Mouse (Mus musculus) c-Kit-negative CD71-positive TER-119-positive erythroid progenitor cells, embryonic 14.5 days (primary cell): ENCODE measurements around the gene Hoxd13.

ENCODE experiments used
- DNase-seq: peaks from one replicate; pipeline ENCODE4 v3.0.0-alpha.2; 2013; ENCODE audit warnings: low read depth, low spot score

The Hoxd13 gene

DNA sequence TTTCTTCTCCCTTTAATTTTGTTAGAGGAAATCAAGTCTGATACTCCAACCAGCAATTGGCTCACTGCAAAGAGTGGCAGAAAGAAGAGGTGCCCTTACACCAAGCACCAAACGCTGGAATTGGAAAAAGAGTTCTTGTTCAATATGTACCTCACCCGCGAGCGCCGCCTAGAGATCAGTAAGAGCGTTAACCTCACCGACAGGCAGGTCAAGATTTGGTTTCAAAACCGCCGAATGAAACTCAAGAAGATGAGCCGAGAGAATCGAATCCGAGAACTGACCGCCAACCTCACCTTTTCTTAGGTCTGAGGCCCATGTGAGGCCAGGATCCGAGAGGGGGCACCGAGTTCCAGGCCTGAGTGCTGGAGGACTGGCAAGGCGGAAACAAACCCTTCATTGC is 26.0 kb downstream of the Hoxd13 start:
- DNase-seq = no peak

DNA sequence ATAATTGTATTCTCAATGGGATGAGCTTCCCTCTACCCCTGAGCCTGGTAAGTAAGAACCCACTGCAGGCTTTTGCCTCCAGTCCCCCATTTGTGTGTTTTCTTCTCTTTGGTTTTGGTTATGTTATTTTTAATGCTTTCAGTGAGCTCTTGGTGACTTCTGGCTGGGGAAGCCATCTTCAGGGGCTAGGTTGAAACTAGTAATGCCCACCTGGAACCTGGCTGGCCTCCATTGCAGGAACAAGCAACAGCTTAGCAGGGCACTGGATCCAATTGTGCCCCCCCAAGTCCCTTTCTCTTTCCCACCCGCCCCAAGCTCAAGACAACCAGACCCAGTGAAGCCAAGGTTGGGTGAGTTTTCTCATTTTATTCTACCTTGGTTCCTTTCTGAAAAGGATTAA is 27.3 kb downstream of the Hoxd13 start:
- no peak for DNase-seq

DNA sequence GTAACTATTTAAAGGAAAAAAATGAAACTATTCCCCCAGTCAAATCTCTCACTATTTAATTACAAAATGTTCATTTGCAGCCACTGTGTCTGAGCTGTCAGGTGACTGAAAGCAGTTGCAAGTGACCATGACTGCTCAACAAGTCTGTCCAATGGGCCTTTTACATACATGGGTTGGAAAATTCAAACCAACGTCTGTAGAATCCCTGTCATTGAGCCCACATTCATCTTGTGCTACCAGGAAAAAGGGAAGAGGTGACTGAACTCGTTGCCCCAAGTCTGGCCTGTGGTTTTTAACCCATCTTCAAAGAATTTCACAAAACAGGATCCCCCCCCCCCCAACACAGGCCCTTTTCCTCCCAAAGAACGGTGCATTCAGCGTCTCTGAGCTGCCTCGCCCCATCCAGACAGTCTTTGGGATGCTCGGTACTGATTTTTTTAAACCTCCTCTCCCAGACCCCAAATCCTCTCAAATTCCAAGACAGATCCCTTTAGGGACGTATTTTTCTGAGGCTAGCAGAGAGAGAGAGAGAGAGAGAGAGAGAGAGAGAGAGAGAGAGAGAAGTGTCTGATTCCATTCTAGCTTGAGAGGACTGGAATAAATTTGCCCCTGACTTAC is 27.8 kb downstream of the Hoxd13 start:
- DNase-seq = no peak

DNA sequence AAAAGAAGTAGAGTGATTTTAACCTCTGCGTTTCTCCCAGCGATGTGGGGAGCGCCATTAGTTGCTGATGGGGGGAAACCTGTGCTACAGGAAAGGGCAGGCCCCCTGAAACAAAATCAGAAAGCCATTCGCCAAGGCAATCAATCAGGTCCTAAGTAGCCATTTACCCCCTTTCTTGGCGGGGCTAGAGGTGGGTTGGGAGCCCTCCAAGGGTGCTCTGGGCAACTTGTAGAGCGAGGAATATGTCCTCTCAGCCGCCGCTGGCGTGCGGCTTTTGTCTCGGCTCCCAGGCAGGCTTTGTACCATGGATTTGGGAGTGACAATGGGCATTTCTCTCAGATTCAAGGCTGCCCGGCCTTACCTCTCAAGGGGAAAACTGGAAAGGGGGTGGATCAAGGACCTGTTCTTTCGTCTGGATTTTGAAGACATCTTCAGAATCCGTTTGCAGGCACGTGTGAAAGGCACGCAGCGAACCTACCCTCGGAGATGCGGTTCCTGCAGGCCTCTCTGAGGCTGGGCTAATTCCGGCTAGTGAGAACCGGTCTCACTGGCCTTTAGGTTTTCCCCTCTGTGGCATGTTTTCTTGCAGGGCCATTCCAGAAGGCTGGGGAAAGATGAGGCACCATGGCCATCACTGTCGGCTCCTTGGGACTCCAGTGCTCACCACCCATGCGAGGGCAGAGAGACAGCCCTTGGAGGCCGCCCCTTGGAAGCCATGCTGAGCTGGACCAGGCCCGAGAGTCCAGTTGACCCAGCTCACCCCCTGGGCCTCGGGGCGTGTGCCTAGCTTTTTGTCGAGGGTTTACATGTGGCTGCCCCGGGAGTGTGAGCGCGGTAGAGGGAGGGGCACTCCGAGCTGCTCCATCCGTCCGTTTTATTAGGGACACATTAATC is 28.6 kb downstream of the Hoxd13 start:
- no peak for DNase-seq

DNA sequence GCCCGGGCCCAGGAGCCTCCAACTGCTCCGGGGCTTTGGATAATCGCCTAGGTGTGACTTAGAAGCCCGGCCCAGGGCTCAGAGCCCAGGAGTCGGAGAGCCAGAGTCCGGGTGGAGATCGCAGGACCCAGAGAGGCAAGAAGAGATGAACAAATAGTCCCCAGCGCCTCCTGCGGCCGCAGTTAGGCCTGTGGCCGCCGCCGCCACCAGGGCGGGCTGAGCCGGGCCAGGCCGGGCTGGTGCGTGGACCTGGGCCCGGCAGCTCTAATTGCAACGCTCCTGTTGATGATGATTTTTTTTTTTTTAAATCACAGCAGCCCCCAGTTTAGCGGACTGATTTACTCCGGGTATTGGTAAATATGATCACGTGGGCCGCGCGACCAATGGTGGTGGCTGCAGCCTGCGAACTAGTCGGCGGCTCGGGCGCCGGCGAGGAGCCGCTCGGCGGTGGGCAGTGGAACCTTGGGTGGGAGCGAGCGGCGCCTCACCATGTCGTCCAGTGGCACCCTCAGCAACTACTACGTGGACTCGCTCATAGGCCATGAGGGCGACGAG is 29.5 kb downstream of the Hoxd13 start, which contains the start of gene Hoxd9:
Hoxd9 (plus strand) TSS at position 161 of the 555 bp plus-strand sequence.
- DNase-seq = no peak

DNA sequence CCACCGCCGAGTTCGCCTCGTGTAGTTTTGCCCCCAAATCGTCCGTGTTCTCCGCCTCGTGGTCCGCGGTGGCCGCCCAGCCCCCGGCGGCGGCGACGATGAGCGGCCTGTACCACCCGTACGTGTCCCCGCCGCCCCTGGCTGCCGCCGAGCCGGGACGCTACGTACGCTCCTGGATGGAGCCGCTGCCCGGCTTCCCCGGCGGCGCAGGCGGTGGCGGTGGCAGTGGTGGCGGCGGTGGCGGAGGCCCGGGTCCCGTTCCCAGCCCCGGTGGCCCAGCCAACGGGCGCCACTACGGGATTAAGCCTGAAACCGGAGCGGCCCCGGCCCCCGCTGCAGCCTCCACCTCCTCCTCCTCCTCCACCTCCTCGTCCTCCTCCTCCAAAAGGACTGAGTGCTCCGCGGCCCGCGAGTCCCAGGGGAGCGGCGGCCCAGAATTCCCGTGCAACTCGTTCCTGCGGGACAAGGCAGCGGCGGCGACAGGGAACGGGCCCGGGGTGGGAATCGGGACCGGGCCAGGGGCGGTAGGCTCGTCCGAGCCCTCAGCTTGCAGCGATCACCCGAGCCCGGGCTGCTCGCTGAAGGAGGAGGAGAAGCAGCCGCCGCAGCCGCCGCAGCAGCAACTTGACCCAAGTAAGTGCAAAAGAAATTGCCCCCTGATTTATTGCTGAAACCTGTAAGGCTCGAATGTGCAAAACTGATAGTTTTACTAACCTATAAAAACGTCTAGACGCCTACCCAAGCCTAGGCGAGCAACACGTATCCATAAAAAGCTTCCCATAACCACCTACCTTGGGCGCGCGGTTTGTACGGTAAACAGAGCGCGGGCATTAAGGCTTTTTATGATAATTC is 30.3 kb downstream of the Hoxd13 start:
- no peak for DNase-seq

DNA sequence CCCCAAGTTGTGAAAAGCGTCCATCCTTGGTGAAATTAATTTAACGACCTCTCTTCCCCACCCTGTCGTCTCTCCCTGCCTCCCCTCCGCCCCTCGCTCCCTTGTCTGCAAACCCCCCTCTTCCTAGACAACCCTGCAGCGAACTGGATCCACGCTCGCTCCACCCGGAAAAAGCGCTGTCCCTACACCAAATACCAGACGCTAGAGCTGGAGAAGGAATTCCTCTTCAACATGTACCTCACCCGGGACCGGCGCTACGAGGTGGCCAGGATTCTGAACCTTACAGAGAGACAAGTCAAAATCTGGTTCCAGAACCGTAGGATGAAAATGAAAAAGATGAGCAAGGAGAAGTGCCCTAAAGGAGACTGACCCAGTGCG is 30.9 kb downstream of the Hoxd13 start:
- DNase-seq = no peak

DNA sequence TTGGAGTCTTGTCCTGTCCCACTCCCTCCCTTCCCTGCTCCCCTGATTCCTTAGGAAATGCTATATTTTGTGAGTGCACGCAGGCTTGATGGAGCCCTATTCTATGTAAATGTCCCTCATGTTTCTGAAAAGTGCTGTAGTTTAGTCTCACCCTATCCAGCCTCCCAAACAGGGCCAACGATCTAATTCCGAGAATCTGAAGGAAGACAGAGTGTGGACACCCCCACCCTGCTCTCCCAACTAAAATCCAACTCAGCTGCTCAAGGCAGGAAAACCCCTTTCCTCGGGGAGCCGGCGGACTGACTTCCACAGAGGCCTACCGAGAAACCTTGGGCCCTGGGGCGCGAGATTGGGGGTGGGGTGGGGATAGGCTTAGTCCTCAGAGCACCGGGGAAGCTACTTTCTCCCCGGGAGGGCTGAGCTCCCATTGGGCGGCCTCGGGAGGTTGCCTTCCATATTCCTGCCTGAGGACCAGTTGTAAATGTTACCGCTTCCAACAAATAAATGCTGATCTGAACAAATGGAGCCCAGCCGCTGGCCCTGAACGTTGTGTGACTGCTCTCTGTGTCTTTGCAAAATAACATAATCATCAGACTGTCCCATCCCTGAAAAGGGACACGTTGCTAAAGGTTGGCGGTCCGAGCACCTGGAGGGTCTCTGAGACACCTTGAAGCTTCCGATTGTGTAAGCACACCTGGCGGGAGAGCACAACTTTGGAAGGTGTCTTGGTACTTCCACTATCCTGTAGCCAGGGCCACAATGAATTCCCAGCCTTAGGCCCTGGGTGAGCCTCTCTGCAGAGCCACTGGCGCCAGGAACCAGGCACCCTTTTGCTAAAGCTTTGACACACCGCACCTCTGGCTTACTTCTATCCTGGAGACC is 31.8 kb downstream of the Hoxd13 start:
- no peak for DNase-seq

DNA sequence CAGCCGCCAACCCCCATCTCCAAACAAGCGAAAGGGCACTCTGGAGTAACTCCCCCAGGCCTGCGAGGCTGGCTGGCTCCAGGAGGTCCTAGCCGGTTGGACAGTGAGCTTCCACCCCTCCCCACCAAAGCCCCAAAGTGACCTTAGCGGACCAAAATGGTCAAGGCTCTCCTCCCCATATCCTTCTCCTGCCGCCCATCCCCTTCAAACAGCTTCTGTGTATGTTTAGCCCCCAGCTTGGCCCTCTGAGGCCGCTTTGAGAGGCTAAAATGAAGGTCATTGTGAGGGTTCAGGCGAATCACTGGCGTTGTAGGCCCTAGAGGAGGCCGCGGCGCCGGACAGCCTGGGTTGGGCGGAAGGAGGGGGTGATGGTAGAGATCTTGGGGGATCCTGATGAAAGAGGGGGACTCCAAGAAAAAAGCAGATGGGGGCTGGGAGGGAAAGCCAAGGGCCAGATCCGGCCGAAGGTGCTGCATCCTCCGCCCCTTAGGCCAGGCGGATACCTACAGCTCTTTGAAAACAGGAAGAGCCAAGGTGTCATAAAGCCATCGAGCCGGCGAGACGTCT is 32.5 kb downstream of the Hoxd13 start:
- DNase-seq = no peak

DNA sequence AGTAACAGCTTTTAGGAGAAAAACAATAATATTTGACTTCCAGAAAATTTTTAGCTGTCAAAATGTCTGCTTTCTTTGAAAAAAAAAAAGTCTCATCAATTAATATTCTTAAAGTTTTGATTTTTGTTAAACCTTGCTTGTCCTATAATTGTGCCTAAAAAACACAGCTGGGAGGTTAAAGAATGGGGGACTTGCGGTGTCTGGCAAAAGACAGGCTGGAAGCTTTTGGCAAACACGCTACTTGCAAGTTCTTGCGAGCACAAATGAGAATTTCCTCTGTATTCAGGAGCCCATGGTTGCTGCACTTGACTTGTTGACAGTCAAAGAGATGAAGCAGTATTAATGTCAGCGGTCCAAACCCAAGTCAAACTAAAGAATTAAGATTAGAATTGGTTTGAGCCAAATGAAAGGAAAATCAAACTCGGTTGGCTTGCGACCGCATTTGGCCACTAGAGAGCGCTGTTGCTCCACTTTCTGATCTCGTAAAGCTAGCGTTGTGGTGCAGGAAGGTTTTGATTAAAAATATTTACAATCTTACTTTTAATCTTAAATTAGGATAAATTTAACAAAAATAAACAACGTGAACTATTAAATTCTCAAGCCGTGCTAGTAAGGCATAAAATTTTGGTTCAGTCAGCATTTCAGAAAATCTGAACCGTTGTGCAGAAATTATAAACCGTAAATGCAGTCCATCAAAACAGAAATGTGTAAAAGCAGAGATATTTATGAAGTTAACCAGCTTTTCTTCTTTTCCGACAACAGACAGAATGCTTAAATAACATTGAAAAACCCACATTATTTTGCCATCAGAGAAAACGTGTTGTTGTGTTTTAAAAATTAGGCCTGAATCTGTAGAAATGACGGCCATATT is 34.1 kb downstream of the Hoxd13 start:
- DNase-seq = peak; percentile 17

DNA sequence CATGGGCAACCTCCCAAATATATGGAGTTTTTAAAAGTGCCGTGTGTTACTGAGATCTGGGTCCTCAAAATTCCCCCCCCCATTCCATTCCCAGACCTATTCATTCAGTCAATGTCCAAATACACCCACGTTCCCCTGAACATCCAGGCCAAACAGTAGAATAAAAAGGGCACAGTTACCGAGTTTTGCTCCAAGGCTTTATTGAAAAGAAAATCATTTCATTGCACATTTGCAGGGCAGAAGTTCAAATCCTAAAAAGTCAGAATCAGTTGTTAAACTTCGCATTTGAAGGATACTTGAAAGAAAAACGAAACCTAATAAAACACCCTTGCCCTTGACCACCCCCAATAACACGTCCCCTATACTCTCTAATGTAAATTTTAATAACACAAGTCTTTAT is 34.7 kb downstream of the Hoxd13 start:
- no peak for DNase-seq

DNA sequence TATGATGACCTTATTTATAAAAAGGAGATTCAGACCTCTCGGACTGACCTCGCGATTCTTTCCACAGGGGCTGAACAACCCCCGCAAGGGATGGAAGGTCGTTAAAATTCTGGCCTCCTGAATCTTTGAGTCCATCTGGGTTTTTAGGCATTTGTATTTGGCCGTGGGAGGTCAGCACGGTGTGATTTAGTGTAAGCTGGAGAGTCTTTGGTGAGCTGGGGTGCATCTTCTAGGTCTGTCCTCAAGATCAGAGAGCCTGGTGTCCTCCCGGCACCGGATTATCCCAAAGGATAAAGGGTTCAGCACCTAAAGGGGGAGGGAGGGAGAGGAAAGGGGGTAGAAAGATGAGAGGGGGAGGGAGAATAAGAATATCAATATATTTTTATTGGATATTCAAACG is 35.2 kb downstream of the Hoxd13 start:
- no peak for DNase-seq

DNA sequence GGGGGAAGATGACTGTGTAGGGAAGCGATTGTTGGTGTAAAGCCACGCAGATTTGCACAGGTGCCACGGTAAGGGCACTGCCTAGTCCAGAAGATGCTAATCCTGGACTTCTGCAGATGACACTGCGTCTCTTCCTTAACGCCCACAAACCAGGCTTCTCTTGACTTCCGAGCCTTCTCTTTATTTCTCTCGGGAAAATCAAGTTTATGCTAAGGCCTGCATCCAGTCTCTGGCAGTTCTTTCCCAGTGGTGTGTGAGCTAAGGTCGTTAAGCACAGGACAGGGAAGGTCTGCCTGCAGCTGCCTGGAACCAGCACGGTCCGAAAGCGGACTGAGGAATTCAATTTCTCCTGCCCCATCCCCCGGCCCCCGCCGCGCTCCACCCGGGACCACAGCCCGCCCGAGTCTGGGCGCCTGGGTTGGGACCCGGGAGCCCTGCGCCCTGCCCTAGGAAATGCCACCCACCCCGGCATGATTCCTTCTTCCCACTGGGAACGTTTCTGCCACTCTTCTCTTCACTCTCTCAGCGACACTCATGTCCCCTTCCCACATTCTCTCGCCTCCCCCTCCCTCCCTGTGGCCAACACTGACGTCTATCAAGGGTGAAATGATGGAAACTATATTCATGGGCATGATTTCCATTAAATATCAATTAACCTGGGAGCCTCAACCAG is 35.7 kb downstream of the Hoxd13 start:
- DNase-seq = no peak

DNA sequence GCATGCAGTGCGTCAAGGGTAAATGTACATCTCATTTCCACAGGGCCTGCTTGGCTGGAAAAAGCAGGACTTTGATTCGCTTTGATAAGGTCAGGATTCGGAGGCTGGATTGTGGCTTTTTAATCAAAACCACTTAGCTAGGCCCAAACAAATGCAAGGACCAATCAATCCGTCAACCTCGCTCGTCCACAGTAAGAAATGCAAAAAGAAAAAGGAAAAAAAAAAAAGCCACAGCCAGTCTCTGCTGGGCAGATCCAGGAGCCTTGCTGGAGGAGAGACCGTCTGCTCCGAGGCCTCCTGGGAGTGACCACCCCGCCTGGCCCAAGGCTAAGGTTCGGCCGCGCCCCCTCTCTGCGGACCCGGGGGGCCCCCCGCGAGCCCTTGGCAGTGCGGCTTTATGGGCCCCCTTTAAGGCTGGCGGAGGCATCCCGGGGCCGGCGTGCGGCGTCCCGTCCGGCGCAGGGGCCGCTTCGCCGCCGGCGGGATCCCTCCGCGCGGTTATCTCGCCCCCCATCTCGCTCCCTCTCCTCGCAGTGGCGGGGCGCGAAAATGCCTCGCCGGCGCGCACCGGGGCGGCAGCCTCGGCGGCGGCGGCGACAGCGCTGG is 36.4 kb downstream of the Hoxd13 start, which contains the start of gene Hoxd8:
Hoxd8 (plus strand) TSS at position 223 of the 606 bp plus-strand sequence.
- no peak for DNase-seq

DNA sequence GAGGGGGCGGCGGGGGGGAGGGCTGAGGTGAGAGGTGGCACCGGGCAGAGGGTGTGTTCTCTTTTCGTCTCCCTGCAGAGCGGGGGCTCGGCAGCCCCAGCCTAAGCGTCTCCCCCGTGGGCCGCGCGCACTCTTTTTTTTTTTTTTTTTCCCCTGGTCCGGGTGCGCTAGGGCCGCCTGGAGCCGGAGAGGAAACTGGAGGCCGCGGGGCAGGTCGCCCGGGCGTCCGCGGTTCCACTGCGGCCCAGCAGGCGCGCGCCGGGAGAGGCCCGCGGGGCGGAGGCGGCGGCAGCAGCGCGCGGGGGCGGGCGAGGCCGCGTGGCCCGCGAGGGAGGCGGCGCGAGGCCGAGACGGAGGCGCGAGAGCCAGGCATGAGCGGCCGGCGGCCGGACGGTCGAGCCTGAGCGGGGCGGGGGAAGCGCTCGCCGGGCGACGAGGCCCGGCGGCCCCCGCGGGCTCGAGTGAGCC is 36.9 kb downstream of the Hoxd13 start:
- DNase-seq = no peak

DNA sequence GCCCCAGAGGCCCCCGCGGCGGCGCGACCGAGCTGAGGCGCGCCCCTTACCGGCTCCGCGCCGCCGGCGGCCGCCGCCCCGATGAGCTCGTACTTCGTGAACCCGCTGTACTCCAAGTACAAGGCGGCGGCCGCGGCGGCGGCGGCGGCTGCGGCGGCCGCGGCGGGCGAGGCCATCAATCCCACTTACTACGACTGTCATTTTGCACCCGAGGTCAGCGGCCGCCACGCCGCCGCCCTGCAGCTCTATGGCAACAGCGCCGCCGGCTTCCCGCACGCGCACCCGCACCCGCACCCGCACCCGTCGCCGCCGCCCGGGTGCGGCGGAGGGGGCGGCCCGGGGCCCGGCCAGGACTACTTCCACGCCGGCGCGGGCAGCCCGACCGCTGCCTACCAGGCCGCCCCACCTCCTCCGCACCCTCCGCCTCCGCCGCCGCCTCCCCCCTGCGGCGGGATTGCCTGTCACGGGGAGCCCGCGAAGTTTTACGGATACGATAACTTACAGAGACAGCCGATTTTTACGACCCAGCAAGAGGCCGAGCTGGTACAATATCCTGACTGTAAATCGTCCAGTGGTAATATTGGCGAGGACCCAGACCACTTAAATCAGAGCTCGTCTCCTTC is 37.5 kb downstream of the Hoxd13 start:
- no peak for DNase-seq

DNA sequence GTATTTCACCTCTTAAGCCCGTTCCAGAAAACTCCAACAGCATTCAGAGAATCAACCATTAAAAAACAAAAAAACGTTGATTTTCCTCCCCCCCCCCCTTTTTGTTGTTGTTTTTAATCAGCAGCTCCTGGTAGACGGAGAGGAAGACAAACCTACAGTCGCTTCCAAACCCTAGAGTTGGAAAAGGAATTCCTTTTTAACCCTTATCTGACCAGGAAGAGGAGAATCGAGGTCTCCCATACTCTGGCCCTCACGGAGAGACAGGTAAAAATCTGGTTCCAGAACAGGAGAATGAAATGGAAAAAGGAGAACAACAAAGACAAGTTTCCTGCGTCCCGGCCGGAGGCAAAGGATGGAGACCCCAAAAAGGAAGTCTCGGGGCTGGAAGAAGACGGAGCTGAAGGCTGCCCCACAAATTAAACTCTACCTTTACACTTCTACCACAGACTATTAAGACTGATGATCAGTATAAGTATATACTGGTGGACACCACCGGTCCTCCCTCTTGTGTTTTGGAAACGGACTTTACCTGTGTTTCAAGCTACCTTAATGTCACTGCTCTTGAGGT is 38.4 kb downstream of the Hoxd13 start:
- DNase-seq = no peak

DNA sequence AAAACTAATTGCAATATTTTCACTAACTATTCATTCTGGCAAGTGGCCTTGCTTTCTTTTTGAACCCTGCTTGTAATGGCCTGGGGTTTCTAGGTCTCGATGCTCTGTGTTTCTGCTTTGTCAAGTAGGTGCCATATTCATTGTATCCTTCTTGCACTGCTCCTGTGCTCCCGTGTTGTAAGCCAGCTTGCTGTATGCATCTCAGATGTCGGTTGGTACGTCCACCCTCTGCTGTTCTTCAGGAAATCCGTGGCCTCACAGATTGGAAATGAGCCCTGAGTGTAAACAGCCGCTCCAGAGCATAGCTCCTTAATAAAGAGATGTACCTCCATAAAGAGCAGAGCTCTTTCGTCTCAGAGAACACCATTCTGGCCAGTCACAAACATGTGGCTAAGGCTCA is 39.5 kb downstream of the Hoxd13 start:
- no peak for DNase-seq
